Mouse (Mus musculus) 416B (cell line): ENCODE results near the gene Acoxl.
A peak's percentile ranks its signal among the peaks of the same experiment; 100 is the strongest.

ENCODE experiments used
- DNase-seq: peaks from one replicate; pipeline ENCODE4 v3.0.0; 2011; ENCODE audit warnings: low read depth

Acoxl gene

DNA sequence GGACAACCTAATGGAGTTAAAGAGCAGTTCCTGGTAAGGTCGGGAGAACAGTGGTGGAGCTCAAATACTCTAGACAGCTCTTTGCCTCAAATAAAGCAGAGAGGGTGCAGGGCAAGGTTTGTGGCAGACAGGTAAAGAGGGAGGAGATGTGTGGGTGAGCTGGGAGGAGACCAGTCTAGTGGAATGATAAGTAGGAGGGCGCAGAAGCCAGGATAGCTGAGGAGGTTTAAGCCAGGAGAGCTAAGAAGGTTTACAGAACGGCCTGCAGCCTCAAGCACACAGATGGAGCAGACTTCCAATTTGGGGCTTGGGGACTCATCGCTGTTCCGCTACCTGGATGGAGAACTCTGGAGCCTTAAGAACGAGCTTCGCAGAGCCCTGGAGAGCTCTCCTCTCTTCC lies at the start of gene Acoxl:
Gene Acoxl (plus strand): TSS at position 301 of the 400 bp plus-strand sequence.
- DNase-seq, result no peak

DNA sequence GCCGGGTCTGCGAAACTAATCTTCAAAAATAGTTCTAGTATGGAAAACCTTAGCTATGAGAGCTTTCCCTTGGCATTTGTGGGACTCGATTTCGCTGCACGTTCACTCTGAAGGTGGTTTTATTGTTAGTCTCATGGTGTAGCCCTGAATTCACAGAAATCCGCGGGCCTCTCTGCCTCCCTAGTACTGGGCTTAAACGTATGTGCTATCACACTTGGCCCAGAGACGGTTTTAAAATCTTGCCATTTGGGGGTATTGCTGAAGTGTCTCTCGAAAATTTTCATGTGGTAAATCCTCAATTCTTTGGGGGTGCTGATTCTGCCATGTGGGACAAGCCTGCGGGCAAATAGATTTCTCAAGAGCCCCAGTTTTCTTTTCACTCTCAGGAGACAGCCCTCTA lies 49.5 kb upstream of the Acoxl start:
- DNase-seq, result no peak

DNA sequence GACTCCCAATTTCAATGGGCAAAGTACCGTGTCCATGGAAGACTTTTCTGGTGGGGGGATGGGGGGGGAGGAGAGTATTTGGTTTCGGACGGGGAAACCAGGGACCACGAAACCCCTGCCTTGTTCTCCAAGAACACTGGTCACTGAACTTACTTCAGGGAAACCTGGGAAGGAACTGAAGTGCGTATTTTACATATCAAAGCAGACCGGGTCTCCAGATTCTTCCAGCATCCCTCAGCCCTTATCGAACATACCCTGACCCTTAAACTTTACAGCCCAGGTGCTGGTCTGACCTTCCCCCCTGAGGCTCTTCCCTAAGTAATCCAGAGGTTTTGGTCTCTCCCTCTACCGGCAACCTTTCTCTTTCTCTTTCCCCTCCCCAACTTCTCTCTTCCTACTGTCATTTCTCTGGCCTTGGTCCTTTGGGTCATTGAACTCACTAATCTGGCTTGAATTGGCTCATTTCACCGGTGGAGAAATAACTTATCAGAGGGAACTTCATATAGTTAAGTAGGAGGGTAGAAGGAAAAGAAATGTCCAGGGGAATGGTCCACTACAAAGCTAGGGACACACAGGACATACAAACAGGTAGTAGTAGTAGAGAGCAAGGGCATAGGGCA lies 48.9 kb upstream of the Acoxl start:
- DNase-seq, result peak; percentile 4

DNA sequence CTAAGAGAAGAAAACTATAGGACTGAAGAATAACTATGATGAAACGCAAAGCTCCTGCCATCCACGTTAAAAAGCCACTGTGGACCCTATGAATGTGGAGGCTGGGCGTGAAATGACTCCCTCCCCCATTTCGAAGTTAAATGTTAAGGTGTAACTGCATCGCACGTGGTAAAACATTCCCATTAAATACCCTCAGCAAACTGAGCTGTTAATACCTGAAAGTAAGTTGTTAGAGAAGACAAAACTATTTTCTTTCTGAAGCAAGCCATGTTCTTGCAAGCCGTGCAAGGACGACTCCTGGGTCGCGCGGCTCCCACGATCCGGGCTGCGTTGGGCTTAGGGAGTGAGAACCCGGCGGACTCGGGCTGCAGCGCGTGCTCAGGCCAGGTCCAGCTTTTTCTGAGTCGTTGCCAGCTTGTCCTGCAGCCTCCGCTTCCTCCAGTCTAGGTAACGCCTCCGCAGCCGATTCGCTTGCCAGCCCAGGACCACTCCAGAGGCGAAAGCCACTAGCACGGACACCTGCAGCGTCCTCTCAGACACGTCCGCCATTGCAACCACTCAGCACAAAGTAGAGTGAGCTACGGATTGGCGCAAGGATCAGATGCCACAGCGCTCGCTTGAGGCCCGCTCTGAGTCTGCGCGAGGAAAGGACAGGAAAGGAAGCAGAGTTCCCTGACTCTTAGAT lies 46.6 kb upstream of the Acoxl start, which contains the start of gene Mtln:
Gene Mtln (minus strand): TSS at position 570 of the 685 bp plus-strand sequence.
- DNase-seq, result peak; percentile 93

DNA sequence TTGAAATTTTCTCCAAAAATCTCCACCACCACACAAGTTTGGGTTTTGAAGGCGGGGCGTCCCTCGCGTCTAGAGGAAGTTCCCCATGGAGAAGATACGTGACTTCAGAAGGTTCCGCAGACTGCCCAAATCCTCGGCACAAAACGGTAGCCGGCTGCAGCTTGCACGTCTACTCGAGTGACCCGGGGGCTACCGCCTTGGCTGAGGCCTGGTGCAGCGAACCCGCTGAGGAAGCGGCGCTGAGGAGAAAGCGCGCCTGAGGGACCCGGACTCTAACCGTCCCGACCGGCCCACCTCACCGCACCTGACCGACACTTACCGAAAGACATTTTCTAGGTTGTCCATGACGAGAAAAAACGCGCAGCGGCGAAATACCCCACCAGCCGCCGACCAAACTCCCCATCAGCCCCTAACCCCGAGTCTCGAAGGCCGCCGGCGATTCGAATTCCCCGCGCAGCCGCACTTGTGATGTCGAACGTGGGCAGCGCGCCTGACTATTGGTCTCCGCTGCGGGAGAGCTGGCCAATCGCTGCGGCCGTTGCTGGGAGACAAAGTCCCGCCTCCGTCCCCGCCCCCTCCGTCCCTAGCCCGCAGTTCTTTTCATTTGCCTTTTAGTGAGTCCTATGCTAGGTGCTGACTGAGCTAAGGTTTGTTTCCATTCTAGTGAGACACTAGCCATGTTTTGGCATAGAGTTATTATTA lies 7.1 kb upstream of the Acoxl start, which contains the start of gene Bub1:
Gene Bub1 (minus strand): TSS at position 465 of the 702 bp plus-strand sequence.
- peak; percentile 92 for DNase-seq

DNA sequence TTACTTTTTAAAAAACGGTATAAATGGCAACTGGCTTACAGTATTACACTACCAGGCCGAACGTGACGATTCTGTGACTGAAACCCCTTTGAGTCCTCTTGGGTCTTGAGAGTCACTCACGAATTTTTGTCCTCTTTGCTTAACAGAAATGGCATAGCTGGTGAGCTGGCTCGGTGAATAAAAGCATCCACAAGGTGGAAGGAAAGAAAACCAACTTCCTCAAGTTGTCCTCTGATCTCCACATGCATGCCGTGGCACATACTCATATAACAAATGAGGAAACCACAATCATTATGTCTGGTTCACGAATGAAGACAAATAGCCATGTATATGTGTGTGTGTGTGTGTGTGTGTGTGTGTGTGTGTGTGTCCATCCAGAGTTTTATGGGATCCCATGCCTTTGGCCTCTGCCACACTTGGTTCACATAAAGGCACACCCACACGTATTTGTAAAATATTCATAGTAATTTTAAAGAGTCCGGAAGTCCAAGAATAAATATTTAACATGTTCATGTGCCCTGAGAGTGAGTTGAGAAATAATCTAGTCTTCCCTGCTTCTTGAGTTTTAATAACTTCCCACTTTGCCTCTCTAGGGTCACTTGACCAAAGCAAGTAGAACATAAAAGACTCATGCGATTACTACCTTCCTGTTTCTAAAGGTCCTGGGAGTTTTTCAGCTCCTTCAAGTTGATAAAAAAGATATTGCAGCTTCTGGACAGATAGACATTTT lies 6.4 kb upstream of the Acoxl start:
- DNase-seq, result no peak

DNA sequence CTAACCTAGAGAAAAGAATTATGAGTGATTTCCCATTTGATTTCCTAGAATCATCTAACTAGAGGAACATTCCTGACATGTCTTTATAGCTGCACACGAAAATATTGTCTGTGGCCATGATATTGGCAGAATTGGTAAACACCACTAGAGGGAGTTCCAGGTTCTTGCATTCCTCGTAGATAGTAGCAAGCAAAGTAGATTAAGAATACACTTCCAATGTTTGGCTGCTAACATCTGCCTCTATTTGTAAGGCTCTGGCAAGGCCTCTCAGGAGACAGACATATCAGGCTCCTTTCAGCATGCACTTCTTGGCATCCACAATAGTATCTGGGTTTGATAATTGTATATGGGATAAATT lies 5.9 kb upstream of the Acoxl start:
- peak; percentile 85 for DNase-seq

DNA sequence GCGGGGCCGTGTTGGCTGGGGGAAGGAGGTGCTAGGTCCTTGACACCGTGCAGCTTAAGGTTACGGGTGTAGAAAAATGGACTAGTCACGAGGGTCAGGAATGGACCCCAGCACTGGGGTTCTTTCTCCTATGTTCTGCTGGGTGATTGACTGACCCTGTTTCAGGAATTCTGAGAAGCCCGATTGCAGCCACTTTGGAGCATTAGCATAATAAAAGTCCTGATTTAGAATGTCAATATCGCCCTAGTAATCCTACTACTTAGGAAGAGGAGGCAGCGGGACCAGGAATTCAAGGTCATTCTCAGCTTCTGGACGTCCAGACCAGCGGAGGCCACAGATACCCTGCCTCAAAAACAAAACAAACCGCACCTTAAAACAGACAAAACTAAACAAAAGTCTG lies 749 bp downstream of the Acoxl start:
- DNase-seq, result no peak

DNA sequence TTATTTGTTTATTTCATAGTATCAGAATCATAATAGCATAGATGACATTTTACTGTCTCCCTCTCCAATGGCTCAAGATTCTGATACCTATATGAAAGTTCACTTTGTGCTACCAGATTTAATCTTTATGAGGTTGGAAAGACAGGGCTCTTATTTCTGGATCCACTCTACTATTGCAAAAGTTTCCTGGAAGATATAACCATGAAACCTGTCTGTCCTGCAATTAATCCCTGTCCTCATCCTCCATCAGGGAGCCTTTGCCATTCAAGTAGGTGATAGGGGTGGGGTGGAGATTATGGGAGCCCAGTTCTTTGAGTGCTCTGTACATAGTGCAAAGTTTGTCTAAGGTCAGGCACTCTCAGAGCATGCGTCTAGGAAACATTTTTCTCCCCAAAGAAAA lies 2.7 kb downstream of the Acoxl start:
- no peak for DNase-seq

DNA sequence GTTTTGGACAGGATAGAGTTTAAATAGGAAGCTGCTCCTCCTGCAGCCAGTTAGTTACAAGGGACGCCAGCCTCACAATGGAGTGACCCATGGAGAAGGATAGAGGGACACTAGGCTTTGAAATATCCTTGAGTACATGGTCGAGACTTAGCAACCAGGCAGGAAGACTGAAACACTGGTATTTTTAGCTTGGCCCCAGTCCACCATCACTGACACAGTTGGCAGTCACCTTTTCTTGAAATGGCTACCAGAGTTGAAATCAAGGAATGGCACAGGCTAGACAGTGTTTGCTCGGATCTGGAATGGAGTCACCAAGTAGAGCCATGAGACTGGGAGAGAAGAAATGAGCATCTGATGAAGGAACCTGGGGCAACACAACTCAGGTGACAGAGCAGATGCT lies 3.7 kb downstream of the Acoxl start:
- DNase-seq, result no peak

DNA sequence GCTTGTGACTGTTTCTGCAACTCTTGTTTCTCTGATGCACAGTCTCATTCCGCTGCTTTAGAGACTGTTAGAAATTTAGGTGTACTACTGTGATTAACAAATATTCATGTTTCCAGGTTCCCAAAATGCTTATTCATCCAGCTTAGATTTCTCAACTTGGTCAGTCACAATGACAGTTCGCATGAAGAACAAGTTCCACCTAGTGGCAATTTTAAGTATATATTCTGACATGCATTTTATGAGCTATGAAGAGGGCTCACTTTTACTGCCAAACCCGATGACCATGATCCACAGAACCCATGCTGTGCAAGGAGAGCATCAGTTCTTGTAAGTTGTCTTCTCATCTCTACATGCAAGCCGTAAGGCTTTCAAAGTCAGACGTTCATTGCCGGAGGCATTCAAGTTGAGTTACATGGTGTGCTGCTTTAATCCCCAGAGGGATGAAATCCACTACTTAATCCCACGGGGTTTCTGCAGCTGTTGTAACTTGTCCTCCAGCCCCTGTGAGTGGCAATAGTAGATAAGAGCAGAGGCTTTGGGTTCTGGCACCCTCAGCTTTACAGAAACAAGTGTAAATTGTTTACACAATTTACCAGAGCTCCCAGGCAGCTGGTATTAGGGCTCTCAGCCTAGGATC lies 6.8 kb downstream of the Acoxl start:
- peak; percentile 77 for DNase-seq

DNA sequence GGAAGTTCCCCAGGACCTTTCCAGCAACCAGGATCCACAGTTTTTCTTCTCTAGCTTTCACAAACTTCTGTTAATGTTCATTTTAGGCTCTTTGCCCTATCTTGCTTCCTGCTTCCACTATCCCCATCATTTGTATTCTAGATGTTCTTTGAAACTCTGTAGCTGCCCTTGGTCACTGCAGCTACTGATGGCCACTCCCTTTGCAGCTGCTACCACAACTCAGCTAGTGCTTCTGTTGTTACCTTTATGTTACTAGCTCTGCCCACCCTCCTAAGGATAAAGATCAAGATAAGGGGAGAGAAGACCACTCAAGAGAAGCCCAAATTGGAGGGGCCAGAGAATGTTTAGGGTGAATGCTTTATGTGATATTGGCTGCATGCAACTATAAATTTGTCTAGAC lies 7.3 kb downstream of the Acoxl start:
- no peak for DNase-seq

DNA sequence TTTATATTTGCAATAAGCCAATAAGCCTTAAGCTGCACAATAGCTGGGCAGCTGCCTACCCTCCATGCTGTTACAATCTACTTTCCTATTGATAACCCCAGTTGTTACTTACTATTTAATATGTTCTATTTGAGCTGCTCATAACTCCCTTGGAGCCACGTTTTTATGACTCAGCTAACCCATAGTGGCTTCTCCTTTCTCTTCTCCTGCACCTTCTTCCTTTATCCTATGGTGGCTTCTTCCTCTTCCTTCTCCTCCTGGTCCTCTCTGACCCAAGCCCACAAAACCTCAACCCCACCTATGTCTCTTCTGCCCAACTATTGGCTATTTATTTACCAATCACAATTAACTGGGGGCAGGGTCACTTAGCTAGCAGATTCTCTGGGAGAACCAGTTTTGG lies 7.9 kb downstream of the Acoxl start:
- peak; percentile 42 for DNase-seq

DNA sequence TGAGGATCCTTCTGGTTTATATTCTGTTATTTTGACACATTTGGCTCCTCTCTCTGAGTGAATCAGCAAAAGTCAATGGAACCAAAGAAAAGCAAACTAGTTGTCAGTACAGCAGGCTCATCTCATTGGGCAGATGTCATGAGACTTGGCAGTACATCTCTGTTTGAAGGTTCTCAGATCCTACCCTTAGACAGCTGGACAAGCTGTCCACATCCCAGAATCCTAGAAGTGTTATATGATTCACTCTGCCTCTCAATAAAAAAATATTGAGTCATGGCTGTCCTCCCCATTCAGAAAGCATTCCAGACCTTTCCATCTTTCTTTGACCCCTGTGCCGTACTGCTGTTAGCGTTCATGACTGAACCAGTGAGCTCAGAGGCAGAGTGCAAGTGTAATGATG lies 11.7 kb downstream of the Acoxl start:
- no peak for DNase-seq

DNA sequence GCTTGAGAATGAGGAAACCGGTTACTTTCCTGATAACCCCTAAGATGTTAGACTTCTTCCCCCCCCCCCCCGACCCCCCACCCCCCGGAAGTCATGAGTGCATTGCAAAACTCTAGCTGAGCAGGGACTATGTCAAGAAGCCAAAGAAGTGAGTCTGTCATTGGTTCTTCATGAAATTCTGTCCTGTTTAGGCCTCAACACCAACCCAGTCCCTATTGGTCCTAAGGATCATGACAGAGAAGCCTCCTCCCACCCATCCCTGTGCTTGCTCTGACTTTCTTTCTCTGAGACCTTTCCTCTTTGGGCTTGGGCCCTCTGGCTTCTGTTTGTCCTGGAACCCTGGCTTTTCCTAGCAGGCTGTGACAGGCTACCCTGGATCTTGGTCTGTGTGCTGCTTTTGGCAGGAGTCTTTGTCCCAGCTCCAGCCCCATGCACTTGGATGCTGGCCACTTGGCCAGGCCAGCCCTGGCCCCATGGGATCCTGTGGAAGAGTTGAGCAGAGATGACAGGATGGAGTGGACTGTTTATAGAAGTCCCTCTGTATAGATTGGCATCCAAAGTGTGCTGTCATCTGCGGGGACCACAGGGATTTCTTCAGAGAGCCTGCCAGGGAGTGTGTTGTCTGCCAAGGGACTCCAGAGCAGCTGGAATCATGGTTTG lies 15.8 kb downstream of the Acoxl start:
- peak; percentile 34 for DNase-seq

DNA sequence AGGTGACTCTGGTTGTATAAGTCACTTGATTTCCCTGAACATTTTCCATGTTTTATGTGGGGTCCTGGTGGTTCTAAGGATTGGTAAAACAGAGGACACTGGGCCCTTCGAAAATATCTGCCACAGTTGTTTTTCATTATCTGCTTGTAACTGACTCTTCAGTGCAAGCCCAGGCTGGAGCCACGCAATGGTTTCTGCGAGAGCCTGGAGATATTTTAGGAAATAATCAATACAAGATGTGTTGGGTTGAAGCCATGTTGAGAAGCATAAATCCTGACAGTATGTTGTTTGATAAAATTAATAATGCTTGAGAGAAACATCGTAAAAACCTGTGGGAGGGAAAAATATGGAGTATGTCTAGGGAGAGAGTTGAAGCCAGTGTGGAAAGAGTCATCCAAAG lies 25.7 kb downstream of the Acoxl start:
- no peak for DNase-seq

DNA sequence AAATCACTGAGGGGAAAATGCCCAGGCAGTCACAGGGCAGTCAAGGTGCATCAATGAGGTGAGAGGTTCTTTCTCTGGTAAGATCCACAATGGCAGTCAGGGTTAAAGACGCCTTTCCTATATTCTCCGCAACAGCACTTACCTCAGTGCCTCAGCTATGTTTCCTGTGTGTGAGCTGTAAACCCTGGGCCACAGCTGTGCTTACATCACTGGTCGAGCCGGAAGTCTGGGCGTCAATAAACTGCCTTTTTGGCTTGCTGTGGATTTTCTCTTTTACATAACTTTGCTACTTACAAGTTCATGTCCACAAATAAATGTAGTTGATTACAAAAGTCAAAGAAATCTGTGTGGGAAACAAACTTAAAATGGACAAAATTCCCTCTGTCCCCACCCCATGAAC lies 42.4 kb downstream of the Acoxl start:
- no peak for DNase-seq

DNA sequence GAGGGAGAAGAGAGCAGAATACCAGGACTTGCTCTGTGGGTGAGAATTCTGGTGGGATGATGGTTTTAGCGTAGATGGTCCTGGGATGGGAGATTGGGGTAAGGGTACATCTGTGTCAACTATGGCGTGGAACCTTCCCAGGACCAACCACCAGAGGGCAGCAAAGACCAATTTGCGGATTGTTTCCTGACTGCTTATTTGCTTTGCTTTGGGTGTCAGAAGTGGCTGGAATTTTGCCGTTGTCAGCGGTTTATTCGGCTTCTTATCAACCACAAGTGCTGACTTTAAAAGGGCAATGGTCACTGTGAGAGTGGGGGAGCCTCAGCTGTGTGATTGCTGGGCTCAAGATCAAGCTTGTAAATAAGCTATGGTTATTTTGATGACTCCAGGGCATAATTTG lies 50.8 kb downstream of the Acoxl start:
- peak; percentile 89 for DNase-seq

DNA sequence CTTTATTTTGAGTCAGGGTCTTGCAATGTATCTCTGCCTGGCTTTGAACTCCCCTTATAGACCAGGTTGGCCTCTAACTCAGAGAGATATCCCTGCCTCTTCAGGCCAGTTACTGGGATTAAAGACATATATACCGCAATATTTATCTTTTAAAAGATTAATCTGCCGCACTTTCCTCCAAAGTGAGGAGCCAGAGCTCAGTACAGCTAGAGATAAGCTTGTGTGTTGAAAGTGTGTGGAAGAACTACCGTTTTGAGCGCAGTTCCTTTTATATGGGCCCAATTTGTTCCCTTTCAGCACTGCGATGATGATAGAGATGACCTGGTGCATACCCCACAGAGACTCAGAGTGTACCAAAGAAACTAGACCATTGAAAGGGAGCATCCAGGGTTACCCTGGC lies 51.3 kb downstream of the Acoxl start:
- DNase-seq, result no peak

DNA sequence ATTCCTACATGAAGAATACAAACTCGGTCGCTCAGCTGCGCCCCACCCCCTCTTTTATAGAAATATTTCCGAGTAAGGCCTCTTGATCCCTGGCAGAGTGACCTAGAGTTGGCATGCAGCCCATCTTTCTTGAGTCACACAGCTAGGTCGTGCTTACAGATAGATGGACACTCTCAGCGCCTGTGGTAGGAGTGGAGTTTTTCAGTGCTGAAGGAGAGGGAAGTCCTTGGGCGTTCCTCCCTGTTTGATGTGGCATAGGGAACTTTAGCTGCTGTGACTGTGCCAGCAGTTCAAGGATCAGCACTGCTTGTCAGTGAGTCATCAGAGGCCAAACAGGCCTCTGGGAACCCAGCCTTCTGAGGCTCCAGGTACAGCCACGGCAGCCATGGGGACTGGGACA lies 51.9 kb downstream of the Acoxl start:
- DNase-seq, result peak; percentile 79

DNA sequence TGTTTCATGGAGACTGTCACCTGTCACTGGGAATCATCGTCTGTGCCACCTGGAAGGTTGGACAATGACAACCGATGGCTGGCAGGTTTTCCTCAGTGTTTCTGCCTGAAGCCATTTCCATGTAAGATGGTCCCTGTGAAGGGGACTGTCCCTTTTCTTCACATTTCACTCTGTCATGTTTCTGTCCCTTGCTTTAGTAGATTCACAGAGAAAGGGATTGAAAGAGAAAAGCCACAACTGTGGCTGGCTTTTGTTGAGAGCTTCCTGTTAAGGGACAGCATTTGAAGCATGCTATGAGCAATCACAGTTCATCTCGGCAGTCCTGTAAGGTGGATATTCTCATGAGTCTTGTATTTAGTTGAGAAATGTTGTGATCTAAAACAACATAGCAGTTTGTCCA lies 52.4 kb downstream of the Acoxl start:
- no peak for DNase-seq

DNA sequence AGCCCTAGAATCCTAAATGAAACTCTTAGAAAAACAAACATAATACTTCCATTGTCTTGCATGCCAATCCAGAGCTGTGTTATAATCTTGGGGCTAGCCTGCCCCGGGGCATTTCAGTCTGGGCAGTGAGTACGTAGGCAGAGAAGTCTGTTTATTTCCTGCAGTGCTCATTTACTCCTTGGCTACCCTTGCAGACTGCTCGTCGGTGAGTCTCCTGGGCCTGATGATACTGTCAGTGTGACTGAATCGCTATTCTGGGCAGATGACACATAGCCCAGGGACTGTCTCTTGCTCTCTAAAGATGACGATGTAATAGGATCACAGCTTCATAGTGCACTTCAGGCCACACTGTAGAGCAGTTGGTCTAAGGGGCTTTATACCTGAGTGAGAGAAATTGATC lies 56.2 kb downstream of the Acoxl start:
- DNase-seq, result no peak
